Mouse (Mus musculus) hindbrain, embryonic 15.5 days (tissue): ENCODE data around the gene Ly6g6c. TPM values are rescaled to one million over a fixed set of nuclear protein-coding genes. Genes with fewer than 3 reads are reported as not detected.
"Not testable (repeated sequence)": the region's sequence is repeated elsewhere in the genome, so short reads cannot be mapped to it uniquely, and the experiment has no call there.

Experiments used
- ATAC-seq: fragments of 200-750 bp; cut with Nextera tagmentation; 2 replicates; pipeline ENCODE4 v1.8.0; 2017; ENCODE audit warnings: low read depth, moderate number of reproducible peaks, moderate TSS enrichment; ENCODE audit not compliant: low FRiP score
- H3K27ac ChIP-seq: fragments of 300-500 bp; sonication (generic); replicated peaks from 2 replicates; pipeline ENCODE4 v1.5.1; 2015; ENCODE audit warnings: mild to moderate bottlenecking, inconsistent platforms
- H3K27me3 ChIP-seq: fragments of 300-500 bp; sonication (generic); 2 replicates; pipeline ENCODE4 v1.6.1; 2015; ENCODE audit warnings: control low read depth, inconsistent platforms
- H3K36me3 ChIP-seq: fragments of 300-500 bp; sonication (generic); 2 replicates; pipeline ENCODE4 v1.6.1; 2015; ENCODE audit warnings: control low read depth, inconsistent platforms
- H3K4me1 ChIP-seq: fragments of 300-500 bp; sonication (generic); replicated peaks from 2 replicates; pipeline ENCODE4 v1.6.1; 2015; ENCODE audit warnings: control low read depth, inconsistent platforms
- H3K4me2 ChIP-seq: fragments of 300-500 bp; sonication (generic); 2 replicates; pipeline ENCODE4 v1.6.1; 2015; ENCODE audit warnings: moderate library complexity, mild to moderate bottlenecking, inconsistent platforms
- H3K4me3 ChIP-seq: fragments of 300-500 bp; sonication (generic); 2 replicates; pipeline ENCODE4 v1.5.1; 2015; ENCODE audit warnings: mild to moderate bottlenecking, inconsistent platforms
- H3K9ac ChIP-seq: fragments of 300-500 bp; sonication (generic); 2 replicates; pipeline ENCODE4 v1.6.1; 2015; ENCODE audit warnings: inconsistent platforms
- H3K9me3 ChIP-seq: fragments of 300-500 bp; sonication (generic); 2 replicates; pipeline ENCODE4 v1.6.1; 2016; ENCODE audit warnings: control low read depth, inconsistent platforms
- WGBS: fragments of 180-500 bp; shearing (Covaris S2); methylation state at CpG from one replicate; pipeline ENCODE4 v1.1.7; 2015; 5-methylcytosine and 5-hydroxymethylcytosine counted together
- polyA plus RNA-seq: library from polyadenylated mRNA; unstranded; fragments of >200 nt; fragmentation: Nextera tagmentation; extraction: Ambion mirVana; gene quantifications from 2 replicates; pipeline ENCODE4 v1.2.1, GENCODE M21; 2015

Ly6g6c gene
- polyA plus RNA-seq, 1 experiment from 2014 or later, result 0.18 TPM

DNA sequence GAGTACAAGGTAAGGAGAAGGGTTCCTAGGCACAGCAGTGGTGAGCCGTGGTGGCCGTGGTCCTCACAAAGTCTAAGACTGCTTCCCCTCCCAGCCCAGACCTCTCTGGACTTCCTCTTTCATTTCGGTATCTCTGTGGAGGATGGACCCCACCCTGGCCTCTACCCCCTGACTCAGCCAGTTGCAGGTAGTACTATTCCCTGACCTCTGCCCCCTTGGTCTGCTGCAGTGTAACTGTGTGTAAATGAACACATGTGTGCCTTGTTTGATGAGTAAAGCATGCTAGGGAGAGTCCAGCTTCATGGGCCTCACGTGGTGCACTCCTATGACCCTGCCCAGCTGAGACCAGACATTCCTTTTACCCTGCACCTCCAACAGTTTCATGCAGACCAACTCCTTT, 41.4 kb upstream of the Ly6g6c start:
- Histone ChIP-seq H3K36me3 (no peaks in the 10 kb centered on the region), H3K27ac (no peak overlapping the region), H3K4me3 (no peak overlapping the region), H3K4me1 (peaks cover 5% of the 10 kb centered on the region), H3K9me3 (no peaks in the 10 kb centered on the region), H3K27me3 (no peaks in the 10 kb centered on the region), H3K4me2 (no peak overlapping the region), H3K9ac (no peak overlapping the region)
- 87% methylated on average over 4 of the region's 4 CpGs for WGBS
- no peak for ATAC-seq

GRCm38 (mm10) chr17:35024261-35024660, 40.9 kb upstream of the Ly6g6c start:
- WGBS, result 81% methylated on average over 13 of the region's 13 CpGs
- Histone ChIP-seq H3K27ac (no peak overlapping the region), H3K4me2 (no peak overlapping the region), H3K4me1 (peaks cover 5% of the 10 kb centered on the region), H3K27me3 (no peaks in the 10 kb centered on the region), H3K9me3 (no peaks in the 10 kb centered on the region), H3K4me3 (no peak overlapping the region), H3K36me3 (no peaks in the 10 kb centered on the region), H3K9ac (no peak overlapping the region)
- ATAC-seq, result no peak

DNA sequence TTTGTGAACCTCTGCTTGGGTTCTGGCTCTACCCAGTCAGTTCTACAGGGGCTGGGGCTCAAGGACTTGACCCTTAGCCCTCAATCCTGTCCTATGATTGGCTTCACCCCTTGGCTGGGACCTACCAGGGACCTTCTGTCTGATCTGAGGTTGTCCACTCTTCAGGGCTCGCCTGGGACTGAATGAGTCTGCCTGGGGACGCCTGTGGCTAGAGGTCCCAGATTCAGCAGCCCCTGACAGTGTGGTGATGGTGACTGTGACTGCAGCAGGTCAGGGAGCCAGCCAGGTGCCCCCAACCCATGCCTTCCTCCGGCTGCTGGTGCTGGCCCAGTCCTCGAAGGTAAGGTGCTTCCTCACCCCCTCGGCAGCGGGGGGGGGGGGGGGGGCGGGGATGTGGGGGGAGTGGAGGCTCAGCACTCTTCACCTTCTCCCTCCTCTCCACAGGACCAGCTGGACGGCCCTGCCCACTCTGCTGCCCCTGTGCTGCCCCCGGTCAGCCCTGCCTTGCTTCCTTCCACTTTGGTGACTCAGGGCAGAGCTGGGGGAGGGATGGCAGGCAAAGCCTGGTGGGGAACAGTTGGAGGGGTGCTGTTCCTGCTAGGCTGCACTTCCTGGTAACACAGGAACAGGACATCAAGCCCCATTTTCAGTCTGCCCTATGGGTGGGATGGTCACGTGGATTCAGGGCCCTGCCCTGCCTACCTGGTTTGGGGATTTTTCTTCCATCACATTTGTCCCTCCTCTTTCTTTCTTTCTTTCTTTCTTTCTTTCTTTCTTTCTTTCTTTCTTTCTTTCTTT, 40.3 kb upstream of the Ly6g6c start:
- H3K4me1 ChIP-seq, result peaks cover 9% of the 10 kb centered on the region
- H3K9ac ChIP-seq, result no peak overlapping the region
- no peak for ATAC-seq
- no peak overlapping the region for H3K4me3 ChIP-seq
- H3K9me3 ChIP-seq, result no peaks in the 10 kb centered on the region
- 71% methylated on average over 7 of the region's 10 CpGs for WGBS
- no peaks in the 10 kb centered on the region for H3K36me3 ChIP-seq
- no peaks in the 10 kb centered on the region for H3K27me3 ChIP-seq
- no peak overlapping the region for H3K27ac ChIP-seq
- H3K4me2 ChIP-seq, result no peak overlapping the region

GRCm38 (mm10) chr17:35026206-35026605, 39.0 kb upstream of the Ly6g6c start:
- Histone ChIP-seq H3K27ac (no peak overlapping the region), H3K9ac (no peak overlapping the region), H3K9me3 (no peaks in the 10 kb centered on the region), H3K4me3 (no peak overlapping the region), H3K4me1 (peaks cover 14% of the 10 kb centered on the region), H3K4me2 (no peak overlapping the region), H3K36me3 (no peaks in the 10 kb centered on the region), H3K27me3 (no peaks in the 10 kb centered on the region)
- ATAC-seq, result no peak
- WGBS, result 64% methylated on average over 5 of the region's 5 CpGs

- no peak within 1 kb of the TSS for H3K4me2 ChIP-seq
- H3K9ac ChIP-seq, result no peak within 1 kb of the TSS
- H3K4me1 ChIP-seq, result peaks cover 10% of the 10 kb centered on the region
- H3K36me3 ChIP-seq, result no peaks in the 10 kb centered on the region
- H3K27me3 ChIP-seq, result no peaks in the 10 kb centered on the region
- peak; percentile 45; the same call in 1 of the 2 replicates for ATAC-seq
- H3K27ac ChIP-seq, result peak within 1 kb of the TSS; percentile 42
- H3K9me3 ChIP-seq, result no peaks in the 10 kb centered on the region
- 30% methylated on average over 13 of the region's 13 CpGs for WGBS
- no peak within 1 kb of the TSS for H3K4me3 ChIP-seq
These were observed 37.7 kb upstream of the Ly6g6c start, which contains the start of gene Sapcd1 for GRCm38 (mm10) chr17:35027277-35028068. TSS of gene Sapcd1 (minus strand) at chr17:35028016.

GRCm38 (mm10) chr17:35028315-35028714, 36.9 kb upstream of the Ly6g6c start:
- Histone ChIP-seq H3K9ac (no peak overlapping the region), H3K9me3 (no peaks in the 10 kb centered on the region), H3K27ac (no peak overlapping the region), H3K4me1 (peaks cover 10% of the 10 kb centered on the region), H3K4me2 (no peak overlapping the region), H3K4me3 (no peak overlapping the region), H3K27me3 (no peaks in the 10 kb centered on the region), H3K36me3 (no peaks in the 10 kb centered on the region)
- WGBS, result 81% methylated on average over 2 of the region's 2 CpGs
- no peak for ATAC-seq

- H3K4me3 ChIP-seq, result peak overlapping the region; percentile 17
- 24% methylated on average over 19 of the region's 19 CpGs for WGBS
- H3K27me3 ChIP-seq, result no peaks in the 10 kb centered on the region
- H3K9me3 ChIP-seq, result no peaks in the 10 kb centered on the region
- H3K27ac ChIP-seq, result no peak overlapping the region
- H3K4me2 ChIP-seq, result peak overlapping the region; percentile 47
- H3K4me1 ChIP-seq, result peaks cover 10% of the 10 kb centered on the region
- no peaks in the 10 kb centered on the region for H3K36me3 ChIP-seq
- 0 out of 2 replicates have a peak overlapping the region, but pooled peaks have one; percentile 1 for H3K9ac ChIP-seq
- peak; percentile 57; the same call in 1 of the 2 replicates for ATAC-seq
These were observed 35.3 kb upstream of the Ly6g6c start for GRCm38 (mm10) chr17:35029691-35030532.

DNA sequence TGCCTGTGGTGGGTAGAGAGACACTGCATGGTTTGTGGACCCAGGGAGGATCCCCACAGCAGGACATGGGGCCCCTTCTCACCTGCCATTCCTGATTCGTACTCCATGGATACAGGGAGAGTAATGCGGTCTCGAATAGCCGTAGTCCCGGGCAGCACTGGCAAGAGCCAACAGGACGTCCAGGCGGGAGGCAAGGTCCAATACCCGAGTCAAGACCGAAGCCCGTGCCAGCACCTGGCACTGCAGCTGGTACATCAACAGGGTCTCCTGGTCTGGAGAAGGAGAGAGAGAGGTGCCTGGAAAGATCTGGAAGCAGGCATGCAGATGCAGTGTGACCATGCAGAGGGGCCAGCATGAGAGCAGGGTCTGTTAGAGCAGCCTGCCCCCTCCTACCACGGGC, 33.9 kb upstream of the Ly6g6c start:
- no peak overlapping the region for H3K9ac ChIP-seq
- H3K27me3 ChIP-seq, result no peaks in the 10 kb centered on the region
- H3K4me2 ChIP-seq, result no peak overlapping the region
- H3K9me3 ChIP-seq, result no peaks in the 10 kb centered on the region
- peaks cover 10% of the 10 kb centered on the region for H3K4me1 ChIP-seq
- no peak overlapping the region for H3K4me3 ChIP-seq
- ATAC-seq, result no peak
- no peaks in the 10 kb centered on the region for H3K36me3 ChIP-seq
- no peak overlapping the region for H3K27ac ChIP-seq
- 86% methylated on average over 11 of the region's 11 CpGs for whole genome bisulfite sequencing

GRCm38 (mm10) chr17:35031880-35032279, 33.3 kb upstream of the Ly6g6c start:
- Histone ChIP-seq H3K4me3 (no peak overlapping the region), H3K27me3 (no peaks in the 10 kb centered on the region), H3K9ac (no peak overlapping the region), H3K9me3 (no peaks in the 10 kb centered on the region), H3K4me1 (peaks cover 10% of the 10 kb centered on the region), H3K36me3 (no peaks in the 10 kb centered on the region), H3K27ac (no peak overlapping the region), H3K4me2 (no peak overlapping the region)
- WGBS, result 90% methylated on average over 7 of the region's 7 CpGs
- no peak for ATAC-seq

- no peak overlapping the region for H3K27ac ChIP-seq
- H3K4me3 ChIP-seq, result no peak overlapping the region
- no peaks in the 10 kb centered on the region for H3K9me3 ChIP-seq
- 71% methylated on average over 8 of the region's 8 CpGs for WGBS
- peaks cover 10% of the 10 kb centered on the region for H3K4me1 ChIP-seq
- no peak overlapping the region for H3K4me2 ChIP-seq
- no peak overlapping the region for H3K9ac ChIP-seq
- H3K27me3 ChIP-seq, result no peaks in the 10 kb centered on the region
- no peaks in the 10 kb centered on the region for H3K36me3 ChIP-seq
- ATAC-seq, result no peak
These were observed 32.8 kb upstream of the Ly6g6c start for GRCm38 (mm10) chr17:35032323-35032870.

GRCm38 (mm10) chr17:35033703-35034102, 31.5 kb upstream of the Ly6g6c start:
- not testable (repeated sequence) for H3K4me3 ChIP-seq, H3K4me2 ChIP-seq, ATAC-seq, H3K27me3 ChIP-seq, H3K4me1 ChIP-seq, H3K36me3 ChIP-seq, H3K9me3 ChIP-seq, H3K27ac ChIP-seq, H3K9ac ChIP-seq
- 64% methylated on average over 1 of the region's 1 CpGs for WGBS
